Mouse (Mus musculus) CH12.LX (cell line): Measurements from ENCODE around the gene Ccdc183. TPM values are rescaled to one million over a fixed set of nuclear protein-coding genes. Genes with fewer than 3 reads are reported as not detected.

Experiments used
- DNase-seq: peaks from one replicate; pipeline ENCODE4 v3.0.0-alpha.2; 2013; ENCODE audit errors: extremely low read depth
- H3K27ac ChIP-seq: 2 replicates; pipeline ENCODE4 v1.5.1; 2012; ENCODE audit warnings: low read depth, mild to moderate bottlenecking, control low read depth, moderate library complexity; ENCODE audit not compliant: insufficient read depth
- H3K27me3 ChIP-seq: replicated peaks from 2 replicates; pipeline ENCODE3; 2012; ENCODE audit warnings: inconsistent platforms
- H3K36me3 ChIP-seq, 2 experiments: replicated peaks in 1 of 2; 2 replicates each; pipeline versions ENCODE3 to v1.6.1; 2012; ENCODE audit warnings: inconsistent platforms in 1 of 2, low read length in 1 of 2, mild to moderate bottlenecking in 1 of 2, mixed read lengths in 1 of 2, moderate library complexity in 1 of 2; ENCODE audit not compliant: control insufficient read depth in 1 of 2, insufficient read depth in 1 of 2
- H3K4me1 ChIP-seq, 2 experiments: 2 replicates each; pipeline ENCODE4 v1.6.1; 2012; ENCODE audit warnings: inconsistent platforms in 1 of 2, moderate library complexity in 1 of 2; ENCODE audit not compliant: insufficient read depth in 2 of 2, control insufficient read depth in 1 of 2
- H3K4me2 ChIP-seq: 2 replicates; pipeline ENCODE4 v1.6.1; 2012; ENCODE audit warnings: low read depth, mild to moderate bottlenecking, control low read depth; ENCODE audit not compliant: poor library complexity, insufficient read depth, severe bottlenecking
- H3K4me3 ChIP-seq, 3 experiments: fragments of 150-350 bp in 1 of 3; sonication (generic) in 1 of 3; replicated peaks in 1 of 3; 2 replicates each; pipeline versions ENCODE3 to v1.5.1; 2011 to 2012; ENCODE audit warnings: low read depth in 2 of 3, low read length in 2 of 3, mild to moderate bottlenecking in 2 of 3, moderate library complexity in 2 of 3, control low read depth in 1 of 3, improper control_type of control experiment in 1 of 3, inconsistent platforms in 1 of 3, mixed read lengths in 1 of 3; ENCODE audit not compliant: poor library complexity in 1 of 3
- H3K79me2 ChIP-seq: replicated peaks from 2 replicates; pipeline ENCODE4 v1.6.1; 2012; ENCODE audit warnings: mild to moderate bottlenecking, moderate library complexity; ENCODE audit not compliant: control insufficient read depth, poor library complexity, insufficient read depth, severe bottlenecking; ENCODE audit errors: extremely low read depth
- H3K9ac ChIP-seq: 2 replicates; pipeline ENCODE4 v1.6.1; 2012; ENCODE audit warnings: low read depth, mild to moderate bottlenecking, control low read depth, moderate library complexity; ENCODE audit not compliant: insufficient read depth
- H3K9me3 ChIP-seq: replicated peaks from 2 replicates; pipeline ENCODE3; 2012; ENCODE audit warnings: low read length, inconsistent platforms, mixed read lengths
- BHLHE40 ChIP-seq: IDR thresholded peaks from 2 replicates; pipeline ENCODE4 v1.6.1; 2011; ENCODE audit warnings: mild to moderate bottlenecking, low read depth, low read length, improper control_type of control experiment
- CHD2 ChIP-seq: IDR thresholded peaks from 2 replicates; pipeline ENCODE4 v1.6.1; 2011; ENCODE audit warnings: low read length, improper control_type of control experiment
- CTCF ChIP-seq, 2 experiments: IDR thresholded peaks in 1 of 2; conservative IDR thresholded peaks in 1 of 2; 2 replicates each; pipeline ENCODE4 v1.5.1; 2011 to 2012; ENCODE audit warnings: low read depth in 2 of 2, low read length in 2 of 2, improper control_type of control experiment in 1 of 2, inconsistent platforms in 1 of 2, mild to moderate bottlenecking in 1 of 2, moderate library complexity in 1 of 2
- ELF1 ChIP-seq: IDR thresholded peaks from 2 replicates; pipeline ENCODE4 v1.6.1; 2014; ENCODE audit warnings: low read depth, mild to moderate bottlenecking, inconsistent platforms, low read length, improper control_type of control experiment
- EP300 ChIP-seq: IDR thresholded peaks from 2 replicates; pipeline ENCODE4 v1.6.1; 2011; ENCODE audit warnings: low read length, improper control_type of control experiment
- ETS1 ChIP-seq: conservative IDR thresholded peaks from 2 replicates; pipeline ENCODE4 v1.6.1; 2012; ENCODE audit warnings: low read depth, mild to moderate bottlenecking, inconsistent platforms, low read length, improper control_type of control experiment, moderate library complexity
- HCFC1 ChIP-seq: IDR thresholded peaks from 2 replicates; pipeline ENCODE4 v1.6.1; 2012; ENCODE audit warnings: low read depth, mild to moderate bottlenecking, inconsistent platforms, low read length, improper control_type of control experiment
- IRF4 ChIP-seq: IDR thresholded peaks from 2 replicates; pipeline ENCODE4 v1.6.1; 2014; ENCODE audit warnings: low read depth, mild to moderate bottlenecking, inconsistent platforms, low read length, improper control_type of control experiment
- JUN ChIP-seq: IDR thresholded peaks from 2 replicates; pipeline ENCODE4 v1.6.1; 2011; ENCODE audit warnings: low read depth, mild to moderate bottlenecking, low read length, improper control_type of control experiment, moderate library complexity; ENCODE audit not compliant: insufficient read depth
- JUND ChIP-seq: conservative IDR thresholded peaks from 2 replicates; pipeline ENCODE4 v1.6.1; 2011; ENCODE audit warnings: low read depth, low read length, improper control_type of control experiment
- MAX ChIP-seq: IDR thresholded peaks from 2 replicates; pipeline ENCODE4 v1.6.1; 2011; ENCODE audit warnings: low read length, improper control_type of control experiment
- MEF2A ChIP-seq: IDR thresholded peaks from 2 replicates; pipeline ENCODE4 v1.6.1; 2014; ENCODE audit warnings: low read depth, mild to moderate bottlenecking, inconsistent platforms, low read length, improper control_type of control experiment, borderline replicate concordance
- MXI1 ChIP-seq: IDR thresholded peaks from 2 replicates; pipeline ENCODE4 v1.6.1; 2011; ENCODE audit warnings: mild to moderate bottlenecking, low read depth, low read length, improper control_type of control experiment
- MYC ChIP-seq: IDR thresholded peaks from 2 replicates; pipeline ENCODE4 v1.6.1; 2011; ENCODE audit warnings: low read depth, mild to moderate bottlenecking, improper control_type of control experiment, low read length
- NELFE ChIP-seq: IDR thresholded peaks from 2 replicates; pipeline ENCODE4 v1.6.1; 2011; ENCODE audit warnings: low read depth, low read length, improper control_type of control experiment
- NRF1 ChIP-seq: IDR thresholded peaks from 2 replicates; pipeline ENCODE4 v1.6.1; 2014; ENCODE audit warnings: low read depth, mild to moderate bottlenecking, inconsistent platforms, low read length, improper control_type of control experiment, moderate library complexity
- PAX5 ChIP-seq: IDR thresholded peaks from 2 replicates; pipeline ENCODE4 v1.6.1; 2012; ENCODE audit warnings: low read length, inconsistent platforms, mixed read lengths
- POLR2AphosphoS2 ChIP-seq: IDR thresholded peaks from 2 replicates; pipeline ENCODE4 v1.6.1; 2011; ENCODE audit warnings: low read depth, low read length, improper control_type of control experiment
- RAD21 ChIP-seq: IDR thresholded peaks from 2 replicates; pipeline ENCODE4 v1.6.1; 2011; ENCODE audit warnings: low read depth, mild to moderate bottlenecking, low read length, improper control_type of control experiment, moderate library complexity
- RCOR1 ChIP-seq: conservative IDR thresholded peaks from 2 replicates; pipeline ENCODE4 v1.6.1; 2012; ENCODE audit warnings: low read depth, mild to moderate bottlenecking, inconsistent platforms, low read length, improper control_type of control experiment
- SIN3A ChIP-seq: IDR thresholded peaks from 2 replicates; pipeline ENCODE4 v1.6.1; 2012; ENCODE audit warnings: low read length, improper control_type of control experiment, inconsistent platforms
- TBP ChIP-seq: conservative IDR thresholded peaks from 2 replicates; pipeline ENCODE4 v1.6.1; 2011; ENCODE audit warnings: low read depth, low read length, improper control_type of control experiment
- TCF12 ChIP-seq: IDR thresholded peaks from 2 replicates; pipeline ENCODE4 v1.6.1; 2014; ENCODE audit warnings: low read depth, mild to moderate bottlenecking, inconsistent platforms, low read length, improper control_type of control experiment
- USF2 ChIP-seq: conservative IDR thresholded peaks from 2 replicates; pipeline ENCODE4 v1.6.1; 2011; ENCODE audit warnings: low read depth, low read length, improper control_type of control experiment
- ZKSCAN1 ChIP-seq: IDR thresholded peaks from 2 replicates; pipeline ENCODE4 v1.6.1; 2012; ENCODE audit warnings: low read depth, inconsistent platforms, low read length, improper control_type of control experiment, borderline replicate concordance
- dilution Hi-C: fragments of 300-500 bp; cut with MboI; formaldehyde crosslinking; loops from 2 replicates; pipeline ENCODE4 v1.14.3; 2020; ENCODE audit warnings: low sequenced_read_pairs; ENCODE audit not compliant: extremely low pct_unique_long_range_greater_than_20kb, extremely low pct_ligation_motif_present
- in situ Hi-C: fragments of 300-500 bp; cut with MboI; formaldehyde crosslinking; loops from 3 replicates; pipeline ENCODE4 v1.14.3; 2019; ENCODE audit warnings: low sequenced_read_pairs, low pct_ligation_motif_present, low pct_unique_long_range_greater_than_20kb, mixed read lengths
- polyA plus RNA-seq: library from polyadenylated mRNA; unstranded; fragments of >175 nt; gene quantifications from 2 replicates; pipeline ENCODE4 v1.2.1, GENCODE M21; 2012; ENCODE audit warnings: low read depth; ENCODE audit not compliant: insufficient read length
- total RNA-seq, 2 experiments: library from RNA; depleted of rRNA; stranded (reverse); fragments of 300-350 nt in 1 of 2; fragments of >200 nt in 1 of 2; gene quantifications; 2 replicates each; pipeline ENCODE4 v1.2.3; 2012 to 2014

Gene Ccdc183
- total and polyA plus RNA-seq, 3 experiments = 0.13 TPM; not detected in 2

- in situ Hi-C loops = no loop called here
- Histone ChIP-seq H3K4me3 (peak overlapping the region in 1 of 3 experiments; percentile 19), H3K79me2 (no peaks in the 10 kb centered on the region), H3K4me2 (no peak overlapping the region)
- no peak for TF ChIP-seq USF2
- TF ChIP-seq TBP = no peak
- no peak for TF ChIP-seq HCFC1
- no peak for TF ChIP-seq CTCF (conservative IDR thresholded peaks at IDR 0.05 in 1 of 2, IDR thresholded peaks at IDR 0.05 in 1 of 2; ENCODE audit: low read depth in 2 of 2, low read length in 2 of 2)
- TF ChIP-seq JUND = no peak
- no peak for TF ChIP-seq ELF1
- TF ChIP-seq RCOR1 = no peak
- TF ChIP-seq CHD2 = no peak
- no peak for TF ChIP-seq MEF2A
- TF ChIP-seq MXI1 = no peak
- no peak for TF ChIP-seq POLR2AphosphoS2
- no peak for TF ChIP-seq NELFE
- TF ChIP-seq IRF4 = no peak
- TF ChIP-seq ZKSCAN1 = no peak
- no peak for TF ChIP-seq EP300
- TF ChIP-seq JUN = no peak
- no peak for TF ChIP-seq SIN3A
- TF ChIP-seq, all 38 proteins: peak for 0
- Histone ChIP-seq H3K9ac (no peak overlapping the region), H3K4me1 (peaks cover 9 to 42% of the 10 kb centered on the region in 2 experiments; a peak in 3 of 4 replicates), H3K27me3 (no peaks in the 10 kb centered on the region), H3K9me3 (peaks cover 39% of the 10 kb centered on the region), H3K36me3 (peaks cover 19 to 54% of the 10 kb centered on the region in 2 experiments), H3K27ac (no peak overlapping the region)
- dilution Hi-C loops = no loop called here
- no peak for DNase-seq
Observed at GRCm38 (mm10) chr2:25577951-25578795, 39.3 kb downstream of the Ccdc183 start.

DNA sequence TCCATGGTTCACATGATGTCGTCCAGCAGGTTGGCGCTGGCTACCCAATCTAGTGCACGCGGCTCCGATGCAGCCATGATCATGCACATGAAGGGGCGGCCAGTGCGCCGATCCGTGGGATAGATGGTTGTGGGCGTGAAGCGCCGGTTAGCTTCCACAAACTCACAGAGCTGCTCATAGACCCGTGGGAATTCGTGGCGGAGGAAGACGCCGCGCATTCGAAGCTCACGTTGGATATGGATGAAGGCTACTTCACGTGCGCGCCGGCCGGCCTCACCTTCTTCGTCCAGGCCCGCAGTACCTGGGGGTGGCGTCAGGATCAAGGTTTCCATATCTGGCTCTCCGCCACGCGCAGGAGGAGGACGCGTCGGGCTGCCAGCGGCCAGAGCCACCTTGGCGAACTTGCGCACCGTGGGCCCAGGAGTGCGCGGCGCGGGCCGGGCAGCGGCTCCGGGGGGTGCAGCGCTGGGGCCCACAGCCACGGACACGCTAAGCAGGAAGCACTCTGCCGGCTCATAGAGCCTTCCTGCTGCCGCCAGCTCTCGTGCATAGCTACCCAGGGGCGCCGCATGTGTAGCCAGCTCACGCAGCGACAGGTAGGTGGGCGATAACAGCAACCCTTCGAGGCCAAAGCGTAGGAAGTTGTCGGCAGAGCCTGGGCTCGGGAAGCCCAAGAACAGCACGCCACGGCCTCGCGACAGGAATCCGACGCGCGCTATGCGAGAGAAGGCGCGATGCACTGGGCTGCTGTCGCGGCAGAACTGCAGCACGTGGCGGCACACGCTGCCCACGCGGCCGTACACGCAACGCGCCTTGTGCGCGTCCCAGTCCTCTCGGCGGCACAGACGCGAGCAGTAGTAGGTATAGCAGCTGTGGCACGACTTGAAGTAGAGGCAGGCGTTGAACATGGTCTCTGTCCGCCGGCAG lies 40.2 kb downstream of the Ccdc183 start:
- in situ Hi-C loops = no loop called here
- Histone ChIP-seq H3K27ac (no peak overlapping the region), H3K27me3 (no peaks in the 10 kb centered on the region), H3K4me2 (no peak overlapping the region), H3K4me3 (peak overlapping the region in 1 of 3 experiments; percentile 19), H3K9ac (no peak overlapping the region), H3K9me3 (peaks cover 39% of the 10 kb centered on the region), H3K79me2 (no peaks in the 10 kb centered on the region), H3K36me3 (peaks cover 14 to 54% of the 10 kb centered on the region in 2 experiments), H3K4me1 (peaks cover 9 to 43% of the 10 kb centered on the region in 2 experiments; a peak in 3 of 4 replicates)
- DNase-seq = no peak
- dilution Hi-C loops = no loop called here
- TF ChIP-seq BHLHE40 (no peak), NRF1 (no peak), RAD21 (no peak), MAX (no peak), PAX5 (no peak), MYC (no peak), TCF12 (no peak), RCOR1 (no peak), ETS1 (no peak), NELFE (no peak)
